Mouse (Mus musculus): ENCODE results near the gene Plppr3.

DNA sequence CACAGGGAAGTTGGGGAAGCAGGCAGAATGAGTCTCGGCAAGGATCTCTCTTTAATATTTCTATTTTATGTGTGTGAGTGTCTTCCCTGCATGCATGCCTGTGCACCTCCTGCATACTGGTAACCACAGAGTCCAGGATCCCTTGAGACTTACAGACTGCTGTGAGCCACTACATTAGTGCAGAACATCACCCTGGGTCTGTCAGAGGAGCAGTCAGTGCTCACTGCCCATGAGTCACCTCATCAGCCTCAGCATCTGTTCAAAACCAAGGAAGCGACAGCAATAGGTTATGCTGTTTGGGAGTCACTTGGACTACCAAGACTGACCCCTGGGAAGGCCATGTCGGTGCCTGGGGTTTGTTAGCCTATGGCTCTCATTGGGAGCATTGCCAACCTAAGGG is 32.1 kb downstream of the Plppr3 start:
- TF ChIP-seq CTCF (IDR thresholded peaks at IDR 0.05; ENCODE audit: borderline replicate concordance, insufficient read depth, low read length) (no peak), POLR2A (IDR thresholded peaks at IDR 0.05; ENCODE audit: low read depth, low read length) (no peak)
